Mouse (Mus musculus) heart, adult 2 months (tissue): ENCODE results near the gene Rpl23a.

Experiments used
- CTCF ChIP-seq: fragments of 200-600 bp; IDR thresholded peaks from 2 replicates; pipeline ENCODE4 v1.8.1; 2022; ENCODE audit warnings: antibody characterized with exemption, mild to moderate bottlenecking, moderate library complexity
- EP300 ChIP-seq: fragments of 200-500 bp; IDR thresholded peaks from 2 replicates; pipeline ENCODE4 v1.6.1; 2011; ENCODE audit warnings: low read depth, low read length, control low read depth; ENCODE audit not compliant: insufficient read depth

DNA sequence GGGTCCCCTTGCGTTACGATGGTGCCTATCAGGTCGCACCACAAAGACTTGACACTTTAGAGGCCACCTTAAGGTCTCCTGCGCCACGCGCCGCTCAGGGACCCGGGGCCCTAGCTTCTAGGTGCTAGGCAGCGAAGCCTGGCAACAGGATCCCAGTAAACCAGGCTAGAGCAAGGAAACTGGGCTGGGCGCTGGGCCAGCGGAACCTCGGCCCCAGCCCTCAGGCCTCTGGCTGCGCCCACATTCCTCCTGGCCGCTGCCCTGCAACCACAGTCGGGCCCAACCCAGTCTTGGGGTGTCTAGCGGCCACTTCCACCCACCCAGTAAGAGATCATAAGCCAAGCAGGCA is 17.6 kb downstream of the Rpl23a start:
- TF ChIP-seq CTCF (no peak), EP300 (no peak)
